Mouse (Mus musculus) cortical plate, adult 2 months (tissue): Measurements from ENCODE around the gene Hnrnph3. TPM values are rescaled to one million over a fixed set of nuclear protein-coding genes. Genes with fewer than 3 reads are reported as not detected.
A peak's percentile ranks its signal among the peaks of the same experiment; 100 is the strongest.

Source experiments
- H3K27ac ChIP-seq: fragments of 200-500 bp; 2 replicates; pipeline ENCODE4 v1.5.1; 2012; ENCODE audit warnings: low read length, control low read depth, inconsistent platforms; ENCODE audit not compliant: insufficient read depth
- H3K4me1 ChIP-seq: fragments of 200-500 bp; 2 replicates; pipeline ENCODE4 v1.6.1; 2011; ENCODE audit warnings: low read length; ENCODE audit not compliant: control insufficient read depth, insufficient read depth
- H3K4me3 ChIP-seq: fragments of 200-500 bp; 2 replicates; pipeline ENCODE4 v1.5.1; 2011; ENCODE audit warnings: mild to moderate bottlenecking, low read length, control low read depth; ENCODE audit not compliant: insufficient read depth
- CTCF ChIP-seq: fragments of 200-500 bp; IDR thresholded peaks from 2 replicates; pipeline ENCODE4 v1.5.1; 2011; ENCODE audit warnings: mild to moderate bottlenecking, control low read depth, low read length; ENCODE audit not compliant: insufficient read depth; ENCODE audit errors: extremely low read depth
- POLR2A ChIP-seq: fragments of 200-500 bp; IDR thresholded peaks from 2 replicates; pipeline ENCODE4 v1.6.1; 2011; ENCODE audit warnings: mild to moderate bottlenecking, low read length, control low read depth; ENCODE audit not compliant: insufficient read depth; ENCODE audit errors: extremely low read depth
- polyA plus RNA-seq: library from polyadenylated mRNA; depleted of rRNA; stranded (reverse); fragments of >200 nt; gene quantifications from 2 replicates; pipeline ENCODE4 v1.2.3, GENCODE M21; 2012

Hnrnph3 gene
- polyA plus RNA-seq, 1 experiment, result 78.7 TPM

DNA sequence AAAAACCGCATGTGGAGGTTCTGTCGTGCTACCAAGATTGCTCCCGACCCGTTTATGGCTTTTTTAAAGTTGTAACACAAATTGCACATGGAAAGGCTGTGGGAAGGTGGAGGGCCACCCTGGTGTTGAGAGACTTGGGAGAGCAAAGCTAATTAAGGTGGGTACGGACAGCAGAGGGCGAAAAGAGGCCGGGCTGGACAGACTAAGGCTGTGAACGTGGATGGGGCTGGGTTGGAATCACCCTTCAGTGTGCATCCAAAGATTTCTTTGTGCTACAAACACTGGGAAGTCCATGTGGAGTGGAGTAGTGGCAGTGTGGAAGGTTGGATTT is 528 bp upstream of the Hnrnph3 start:
- H3K4me3 ChIP-seq, result peak overlapping the region; percentile 72
- peaks cover 2% of the 10 kb centered on the region for H3K4me1 ChIP-seq
- peak overlapping the region; percentile 98 for H3K27ac ChIP-seq
- TF ChIP-seq POLR2A (no peak), CTCF (0 out of 2 replicates have a peak, but pooled peaks have one; percentile 23)

DNA sequence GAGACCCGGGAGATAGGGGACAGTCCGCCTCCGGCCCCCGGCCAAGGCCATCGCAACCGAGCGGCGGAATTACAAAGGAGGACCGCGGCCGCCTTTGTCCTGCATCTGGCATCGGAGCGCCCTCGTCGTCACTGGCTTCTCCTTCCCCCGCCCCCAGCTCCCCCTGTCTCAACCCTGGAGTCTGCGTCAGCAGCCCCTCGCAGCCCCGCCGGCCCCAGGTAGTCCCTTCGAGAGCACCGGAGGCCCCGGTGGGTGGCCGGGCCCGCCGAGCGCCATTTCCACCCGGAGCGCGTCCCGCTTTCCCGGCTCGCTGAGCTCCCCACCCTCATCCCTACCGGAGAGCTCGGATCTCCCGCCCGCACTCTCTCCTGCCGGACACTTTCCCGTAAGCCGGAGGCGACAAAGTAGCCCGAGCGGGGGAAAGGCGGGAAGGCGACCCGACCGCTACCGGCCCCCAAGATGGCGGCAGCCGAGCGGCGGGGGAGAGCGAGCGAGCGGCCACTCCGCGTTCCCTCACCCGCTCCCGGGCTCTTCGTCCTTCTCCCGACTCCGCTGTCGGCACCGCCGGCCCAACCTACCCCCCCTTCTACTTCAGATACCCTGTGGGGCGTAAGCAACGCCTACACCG is 782 bp downstream of the Hnrnph3 start:
- Histone ChIP-seq H3K27ac (peak overlapping the region; percentile 99), H3K4me3 (peak overlapping the region; percentile 72), H3K4me1 (peaks cover 4% of the 10 kb centered on the region)
- no peak for TF ChIP-seq POLR2A
- no peak for TF ChIP-seq CTCF

DNA sequence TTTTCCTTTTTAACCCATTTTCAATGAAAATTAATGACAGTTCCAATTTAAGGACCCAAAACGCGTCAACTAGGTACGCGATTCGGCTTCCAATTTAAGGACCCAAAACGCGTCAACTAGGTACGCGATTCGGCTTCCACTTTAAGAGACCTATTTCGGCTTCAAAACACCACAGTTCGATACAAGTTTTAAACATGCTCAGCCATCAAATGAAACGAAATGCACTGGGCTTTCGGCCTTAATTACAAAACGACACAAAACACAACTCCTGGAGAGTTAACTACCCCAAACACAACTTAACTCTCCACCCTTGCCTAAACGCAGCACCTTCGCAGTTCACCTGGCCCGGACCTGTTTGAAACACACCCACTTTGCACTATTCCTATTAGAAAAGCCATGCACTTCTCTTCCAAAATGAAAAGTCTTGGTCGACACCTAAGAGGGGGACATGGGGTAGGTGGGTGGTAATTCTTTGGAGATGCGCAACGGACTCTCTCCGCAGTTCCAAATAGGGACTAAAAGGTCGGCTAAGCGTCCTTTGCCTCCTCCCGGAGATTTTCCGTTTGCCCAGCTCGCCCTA is 1.4 kb downstream of the Hnrnph3 start:
- Histone ChIP-seq H3K4me1 (peaks cover 4% of the 10 kb centered on the region), H3K27ac (peak overlapping the region; percentile 99)
- no peak for TF ChIP-seq CTCF

DNA sequence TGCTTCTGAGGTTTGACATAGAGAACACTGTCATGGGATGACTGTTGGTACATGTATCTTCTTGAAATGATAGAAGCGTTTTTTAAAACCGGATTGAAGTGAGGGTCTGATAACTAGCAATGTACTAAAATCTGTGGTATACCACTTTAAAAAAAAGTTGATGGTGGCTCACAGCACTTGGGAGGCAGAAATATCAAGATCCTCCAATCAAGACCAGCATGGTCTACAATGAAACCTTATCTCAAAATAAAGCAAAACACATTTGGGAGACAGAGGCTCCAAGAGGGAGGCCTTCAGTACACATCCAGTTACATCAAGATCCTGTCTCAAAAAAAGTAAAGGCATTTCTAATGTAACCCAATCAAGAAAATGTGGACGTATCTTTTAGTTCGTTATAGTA is 2.3 kb downstream of the Hnrnph3 start:
- Histone ChIP-seq H3K4me1 (peaks cover 4% of the 10 kb centered on the region), H3K4me3 (peak overlapping the region; percentile 72; the same call in 1 of the 2 replicates), H3K27ac (no peak overlapping the region)
- TF ChIP-seq POLR2A, result no peak
- no peak for TF ChIP-seq CTCF

More for the DNA sequence above, 1.4 kb downstream of the Hnrnph3 start:
- H3K4me3 ChIP-seq, result peak overlapping the region; percentile 72

DNA sequence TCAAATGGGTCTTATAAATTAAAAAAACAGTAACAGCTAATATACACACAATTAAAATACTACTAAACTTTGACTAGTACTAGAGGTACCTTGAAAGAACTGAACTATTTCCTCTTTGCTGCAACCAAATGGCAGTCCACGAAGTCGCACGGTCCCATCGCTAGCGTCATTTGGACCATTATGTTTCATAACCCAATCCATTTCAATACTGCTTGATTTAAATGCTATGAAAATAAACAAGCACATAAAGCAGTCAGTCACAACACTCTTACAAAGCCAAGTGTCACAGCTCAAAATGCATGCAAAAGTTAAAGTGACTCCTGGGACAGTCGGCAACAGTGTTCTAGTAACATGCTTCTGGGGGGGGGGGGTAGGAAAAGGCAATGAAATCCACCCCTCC is 4.7 kb downstream of the Hnrnph3 start:
- no peak overlapping the region for H3K27ac ChIP-seq
- H3K4me1 ChIP-seq, result peaks cover 4% of the 10 kb centered on the region
- TF ChIP-seq POLR2A, result no peak
- no peak overlapping the region for H3K4me3 ChIP-seq

DNA sequence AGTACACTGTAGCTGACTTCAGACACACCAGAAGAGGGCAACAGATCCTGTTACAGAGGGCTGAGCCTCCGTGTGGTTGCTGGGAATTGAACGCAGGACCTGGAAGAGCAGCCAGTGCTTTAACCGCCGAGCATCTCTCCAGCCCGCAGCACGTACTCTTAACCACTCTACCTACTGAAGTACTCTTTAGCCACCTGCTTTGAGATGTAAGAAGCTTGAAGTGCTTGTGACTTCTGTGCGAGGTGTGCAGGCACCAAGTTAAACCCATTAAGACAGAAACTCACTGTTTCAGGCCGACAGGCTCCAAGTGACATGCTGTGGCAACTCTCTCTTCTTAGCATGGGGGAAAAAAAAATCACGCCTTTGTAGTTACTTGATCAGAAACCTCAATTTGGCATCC is 9.8 kb downstream of the Hnrnph3 start:
- Histone ChIP-seq H3K27ac (no peak overlapping the region), H3K4me1 (no peaks in the 10 kb centered on the region), H3K4me3 (no peak overlapping the region)
- TF ChIP-seq CTCF, result no peak
- TF ChIP-seq POLR2A, result no peak

DNA sequence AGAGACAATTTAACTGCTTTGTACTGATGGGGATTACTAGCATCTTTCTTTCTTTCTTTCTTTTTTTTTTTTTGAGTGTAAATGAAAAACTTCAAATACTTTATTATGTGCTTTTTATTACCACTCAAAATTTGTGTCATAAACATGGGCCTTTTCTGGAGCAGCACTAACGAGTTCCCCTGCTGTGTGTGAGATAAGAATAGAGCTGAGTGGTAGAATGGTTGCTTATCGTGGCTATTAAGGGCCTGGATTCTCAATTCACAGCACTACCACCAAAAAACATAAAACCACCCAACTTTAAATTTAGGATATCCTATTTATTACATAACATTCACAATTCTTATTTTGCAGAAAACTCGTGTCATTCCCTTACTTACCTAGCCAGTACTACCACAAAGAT is 10.5 kb downstream of the Hnrnph3 start:
- H3K4me1 ChIP-seq, result no peaks in the 10 kb centered on the region
- no peak overlapping the region for H3K4me3 ChIP-seq
- H3K27ac ChIP-seq, result no peak overlapping the region
- TF ChIP-seq CTCF, result no peak
- TF ChIP-seq POLR2A, result no peak

DNA sequence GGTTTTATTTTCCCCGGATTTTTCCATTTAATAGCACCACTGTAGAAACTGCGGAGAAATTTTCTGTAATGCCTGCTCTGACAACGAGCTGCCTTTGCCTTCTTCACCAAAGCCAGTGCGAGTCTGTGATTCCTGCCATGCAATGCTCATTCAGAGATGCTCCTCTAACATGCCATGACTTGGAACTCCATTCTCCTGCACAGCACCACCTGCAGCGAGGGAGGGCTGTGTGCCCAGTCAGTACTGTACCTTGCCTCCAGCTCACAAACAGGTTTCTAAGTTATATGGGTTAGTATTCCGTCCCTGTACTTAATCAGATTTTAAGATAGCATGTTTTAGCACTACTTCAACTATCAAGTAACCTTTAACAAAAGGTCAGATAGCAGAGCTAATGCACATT is 12.5 kb downstream of the Hnrnph3 start:
- TF ChIP-seq POLR2A, result no peak
- no peak for TF ChIP-seq CTCF
- H3K4me1 ChIP-seq, result no peaks in the 10 kb centered on the region
- H3K4me3 ChIP-seq, result no peak overlapping the region
- H3K27ac ChIP-seq, result no peak overlapping the region

DNA sequence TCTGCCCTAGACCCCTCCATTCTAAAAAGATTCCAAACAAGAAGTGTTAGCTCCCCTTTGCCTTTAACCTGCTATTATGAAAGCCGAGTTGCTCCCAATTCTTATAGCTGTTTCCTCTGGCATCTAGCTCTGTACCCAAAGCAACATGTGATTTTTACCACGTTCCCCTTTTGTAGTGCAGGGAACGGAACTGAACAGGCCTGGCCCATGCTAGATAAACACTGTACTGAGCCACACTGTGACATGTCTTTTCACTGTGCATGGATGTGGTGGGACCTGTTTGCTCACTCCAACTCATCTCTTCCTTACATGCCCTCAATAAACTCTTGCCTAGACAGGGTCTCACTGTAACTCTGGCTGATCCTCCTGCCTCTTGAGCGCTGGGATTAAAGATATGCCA is 13.7 kb downstream of the Hnrnph3 start:
- H3K4me3 ChIP-seq, result no peak overlapping the region
- H3K27ac ChIP-seq, result no peak overlapping the region
- no peak for TF ChIP-seq CTCF
- TF ChIP-seq POLR2A, result no peak
- no peaks in the 10 kb centered on the region for H3K4me1 ChIP-seq

DNA sequence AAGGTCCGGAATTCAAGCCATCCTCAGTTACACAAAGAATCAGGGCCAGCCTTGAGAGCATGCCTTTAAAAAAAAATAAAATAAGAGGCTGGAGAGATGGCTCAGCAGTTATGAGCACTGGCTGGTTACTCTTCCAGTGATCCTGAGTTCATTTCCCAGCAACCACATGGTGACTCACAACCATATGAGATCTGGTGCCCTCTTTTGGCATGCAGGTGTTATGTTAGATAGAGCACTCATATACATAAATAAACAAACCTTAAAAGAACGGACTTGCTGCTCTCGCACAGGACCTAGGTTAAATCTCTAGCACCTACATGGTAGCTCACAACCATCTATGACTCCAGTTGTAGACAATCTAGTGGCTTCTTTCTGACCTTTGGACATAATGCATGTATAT is 15.8 kb downstream of the Hnrnph3 start:
- Histone ChIP-seq H3K27ac (no peak overlapping the region), H3K4me3 (no peak overlapping the region), H3K4me1 (no peaks in the 10 kb centered on the region; the same call in 1 of the 2 replicates)
- TF ChIP-seq POLR2A (no peak), CTCF (no peak)
